Mouse (Mus musculus) megakaryocyte, embryonic 14.5 days (primary cell): ENCODE results near the gene Eif2b4. TPM values are rescaled to one million over a fixed set of nuclear protein-coding genes. Genes with fewer than 3 reads are reported as not detected.

ENCODE experiments used
- H3K27me3 ChIP-seq: replicated peaks from 2 replicates; pipeline ENCODE3; 2012; ENCODE audit warnings: inconsistent platforms
- H3K36me3 ChIP-seq: replicated peaks from 2 replicates; pipeline ENCODE3; 2012; ENCODE audit warnings: low read length, inconsistent platforms, mixed read lengths
- H3K4me1 ChIP-seq: 2 replicates; pipeline ENCODE4 v1.6.1; 2012; ENCODE audit warnings: inconsistent platforms
- H3K4me3 ChIP-seq: replicated peaks from 2 replicates; pipeline ENCODE3; 2012; ENCODE audit warnings: moderate library complexity, mild to moderate bottlenecking, inconsistent platforms
- H3K9me3 ChIP-seq: 2 replicates; pipeline ENCODE4 v1.6.1; 2012; ENCODE audit warnings: inconsistent platforms
- FLI1 ChIP-seq: IDR thresholded peaks from 2 replicates; pipeline ENCODE4 v1.6.1; 2012; ENCODE audit warnings: low read length, inconsistent platforms, mixed read lengths
- GATA1 ChIP-seq: IDR thresholded peaks from 3 replicates; pipeline ENCODE4 v1.6.1; 2012; ENCODE audit warnings: mixed read lengths, low read length, inconsistent platforms, borderline replicate concordance
- polyA plus RNA-seq: library from polyadenylated mRNA; stranded (reverse); fragments of >175 nt; gene quantifications from 2 replicates; pipeline ENCODE4 v1.2.3, GENCODE M21; 2012; ENCODE audit warnings: low replicate concordance; ENCODE audit not compliant: insufficient read depth

Gene Eif2b4
- polyA plus RNA-seq, 1 experiment, result 146 TPM

- no peaks in the 10 kb centered on the region for H3K9me3 ChIP-seq
- no peak overlapping the region for H3K4me3 ChIP-seq
- H3K27me3 ChIP-seq, result no peaks in the 10 kb centered on the region
- peaks cover 94% of the 10 kb centered on the region for H3K36me3 ChIP-seq
- H3K4me1 ChIP-seq, result peaks cover 7% of the 10 kb centered on the region; the same call in 1 of the 2 replicates
- no peak for TF ChIP-seq GATA1
- no peak for TF ChIP-seq FLI1
These were observed 24.6 kb downstream of the Eif2b4 start for GRCm38 (mm10) chr5:31168630-31169029.

GRCm38 (mm10) chr5:31164878-31165277 is 28.4 kb downstream of the Eif2b4 start:
- TF ChIP-seq FLI1 (no peak), GATA1 (no peak)
- Histone ChIP-seq H3K27me3 (no peaks in the 10 kb centered on the region), H3K4me1 (peaks cover 20% of the 10 kb centered on the region), H3K9me3 (no peaks in the 10 kb centered on the region), H3K4me3 (no peak overlapping the region), H3K36me3 (peaks cover 99% of the 10 kb centered on the region)

- H3K9me3 ChIP-seq, result no peaks in the 10 kb centered on the region
- H3K27me3 ChIP-seq, result no peaks in the 10 kb centered on the region
- no peak for TF ChIP-seq GATA1
- TF ChIP-seq FLI1, result no peak
- peaks cover 20% of the 10 kb centered on the region for H3K4me1 ChIP-seq
- H3K36me3 ChIP-seq, result peaks cover 99% of the 10 kb centered on the region
- no peak overlapping the region for H3K4me3 ChIP-seq
These were observed 30.8 kb downstream of the Eif2b4 start for GRCm38 (mm10) chr5:31162462-31162861.

GRCm38 (mm10) chr5:31154152-31154553 is 39.1 kb downstream of the Eif2b4 start, which contains the start of gene Mpv17:
Mpv17 (minus strand) TSS chr5:31154251.
- H3K4me1 ChIP-seq, result peaks cover 36% of the 10 kb centered on the region
- H3K4me3 ChIP-seq, result peak within 1 kb of the TSS; percentile 99
- no peak for TF ChIP-seq FLI1
- TF ChIP-seq GATA1, result no peak
- H3K9me3 ChIP-seq, result no peaks in the 10 kb centered on the region
- no peaks in the 10 kb centered on the region for H3K27me3 ChIP-seq
- H3K36me3 ChIP-seq, result peaks cover 59% of the 10 kb centered on the region

- H3K27me3 ChIP-seq, result no peaks in the 10 kb centered on the region
- H3K4me3 ChIP-seq, result peak overlapping the region; percentile 99
- no peaks in the 10 kb centered on the region for H3K9me3 ChIP-seq
- H3K36me3 ChIP-seq, result peaks cover 56% of the 10 kb centered on the region
- H3K4me1 ChIP-seq, result peaks cover 39% of the 10 kb centered on the region
- TF ChIP-seq FLI1 (no peak), GATA1 (no peak)
These were observed 39.6 kb downstream of the Eif2b4 start for GRCm38 (mm10) chr5:31153516-31154151.

GRCm38 (mm10) chr5:31151746-31152145 is 41.5 kb downstream of the Eif2b4 start:
- no peaks in the 10 kb centered on the region for H3K27me3 ChIP-seq
- H3K9me3 ChIP-seq, result no peaks in the 10 kb centered on the region
- H3K36me3 ChIP-seq, result peaks cover 53% of the 10 kb centered on the region
- H3K4me1 ChIP-seq, result peaks cover 43% of the 10 kb centered on the region
- TF ChIP-seq GATA1, result no peak
- H3K4me3 ChIP-seq, result peak overlapping the region; percentile 31

GRCm38 (mm10) chr5:31149781-31150180 is 43.4 kb downstream of the Eif2b4 start:
- Histone ChIP-seq H3K9me3 (no peaks in the 10 kb centered on the region), H3K4me1 (peaks cover 42% of the 10 kb centered on the region), H3K4me3 (no peak overlapping the region), H3K27me3 (no peaks in the 10 kb centered on the region), H3K36me3 (peaks cover 58% of the 10 kb centered on the region)
- TF ChIP-seq GATA1 (no peak), FLI1 (no peak)

GRCm38 (mm10) chr5:31138968-31139425 is 54.2 kb downstream of the Eif2b4 start:
- TF ChIP-seq GATA1 (no peak), FLI1 (no peak)
- H3K4me1 ChIP-seq, result peaks cover 40% of the 10 kb centered on the region
- H3K9me3 ChIP-seq, result no peaks in the 10 kb centered on the region
- H3K4me3 ChIP-seq, result peak overlapping the region; percentile 80
- peaks cover 55% of the 10 kb centered on the region for H3K27me3 ChIP-seq
- peaks cover 20% of the 10 kb centered on the region for H3K36me3 ChIP-seq

- Histone ChIP-seq H3K4me3 (peak within 1 kb of the TSS; percentile 80), H3K27me3 (peaks cover 60% of the 10 kb centered on the region)
- TF ChIP-seq FLI1 (no peak), GATA1 (no peak)
These were observed 54.8 kb downstream of the Eif2b4 start, which contains the start of gene Ucn for GRCm38 (mm10) chr5:31138241-31138967. Ucn (minus strand) TSS chr5:31138829.

GRCm38 (mm10) chr5:31137658-31138057 is 55.6 kb downstream of the Eif2b4 start:
- peaks cover 12% of the 10 kb centered on the region for H3K36me3 ChIP-seq
- peaks cover 40% of the 10 kb centered on the region for H3K4me1 ChIP-seq
- no peak for TF ChIP-seq GATA1
- TF ChIP-seq FLI1, result no peak
- H3K9me3 ChIP-seq, result no peaks in the 10 kb centered on the region
- peaks cover 61% of the 10 kb centered on the region for H3K27me3 ChIP-seq
- H3K4me3 ChIP-seq, result no peak overlapping the region

More at GRCm38 (mm10) chr5:31138241-31138967, 54.8 kb downstream of the Eif2b4 start, which contains the start of gene Ucn:
- Histone ChIP-seq H3K4me1 (peaks cover 40% of the 10 kb centered on the region), H3K36me3 (peaks cover 16% of the 10 kb centered on the region), H3K9me3 (no peaks in the 10 kb centered on the region)

Other genes starting within 250 kb of the Eif2b4 start
- gene Cgref1, start 247.8 kb downstream of the Eif2b4 start, polyA plus RNA-seq, result not detected in 2 replicates
- 43.7 and 59.1 TPM in 2 replicates for gene Preb, start 233.1 kb downstream of the Eif2b4 start, polyA plus RNA-seq
- not detected in 2 replicates for gene Tcf23, start 224.8 kb downstream of the Eif2b4 start, polyA plus RNA-seq
- 6.5 and 48.6 TPM in 2 replicates for gene Atraid, start 145.1 kb downstream of the Eif2b4 start, polyA plus RNA-seq
- gene Slc5a6, start 144.5 kb downstream of the Eif2b4 start, polyA plus RNA-seq, result 5.0 and 8.2 TPM in 2 replicates
- gene Cad, start 138.7 kb downstream of the Eif2b4 start, polyA plus RNA-seq, result 218 and 333 TPM in 2 replicates
- gene Dnajc5g, start 87.1 kb downstream of the Eif2b4 start, polyA plus RNA-seq, result not detected in 2 replicates
- gene Slc30a3, start 85.2 kb downstream of the Eif2b4 start, polyA plus RNA-seq, result not detected in 2 replicates
- gene Trim54, start 76.7 kb downstream of the Eif2b4 start, polyA plus RNA-seq, result not detected in 2 replicates
- gene Ucn, start 54.6 kb downstream of the Eif2b4 start, polyA plus RNA-seq, result not detected in 2 replicates
- gene Mpv17, start 39.2 kb downstream of the Eif2b4 start, polyA plus RNA-seq, result 9.4 and 46.6 TPM in 2 replicates
- gene Gm29609, start 13.5 kb downstream of the Eif2b4 start, polyA plus RNA-seq, result 7.0 and 7.9 TPM in 2 replicates
- gene Gtf3c2, start 13.3 kb downstream of the Eif2b4 start, polyA plus RNA-seq, result 9.1 and 15.0 TPM in 2 replicates
- gene Snx17, start 203 bp downstream of the Eif2b4 start, polyA plus RNA-seq, result 5.4 and 54.1 TPM in 2 replicates
- 34.2 and 67.1 TPM in 2 replicates for gene Zfp513, start 8.9 kb upstream of the Eif2b4 start, polyA plus RNA-seq
- gene Ppm1g, start 27.3 kb upstream of the Eif2b4 start, polyA plus RNA-seq, result 188 and 232 TPM in 2 replicates
- gene Nrbp1, start 47.4 kb upstream of the Eif2b4 start, polyA plus RNA-seq, result 25.6 and 48.2 TPM in 2 replicates
- gene Gm9970, start 47.8 kb upstream of the Eif2b4 start, polyA plus RNA-seq, result not detected in 2 replicates
- gene Krtcap3, start 58.3 kb upstream of the Eif2b4 start, polyA plus RNA-seq, result 0.48 TPM in 1 of 2 replicates, not detected in the other
- gene Ift172, start 97.7 kb upstream of the Eif2b4 start, polyA plus RNA-seq, result 8.8 and 19.3 TPM in 2 replicates
- not detected in 2 replicates for gene Fndc4, start 102.7 kb upstream of the Eif2b4 start, polyA plus RNA-seq
- not detected in 2 replicates for gene Gckr, start 104.0 kb upstream of the Eif2b4 start, polyA plus RNA-seq